Mouse (Mus musculus): ENCODE results near the gene Psmb5. TPM values are rescaled to one million over a fixed set of nuclear protein-coding genes. Genes with fewer than 3 reads are reported as not detected.

Psmb5 gene
- 175 and 188 TPM in 2 replicates for polyA plus RNA-seq (2012; rRNA removed; ENCODE audit: low replicate concordance)

DNA sequence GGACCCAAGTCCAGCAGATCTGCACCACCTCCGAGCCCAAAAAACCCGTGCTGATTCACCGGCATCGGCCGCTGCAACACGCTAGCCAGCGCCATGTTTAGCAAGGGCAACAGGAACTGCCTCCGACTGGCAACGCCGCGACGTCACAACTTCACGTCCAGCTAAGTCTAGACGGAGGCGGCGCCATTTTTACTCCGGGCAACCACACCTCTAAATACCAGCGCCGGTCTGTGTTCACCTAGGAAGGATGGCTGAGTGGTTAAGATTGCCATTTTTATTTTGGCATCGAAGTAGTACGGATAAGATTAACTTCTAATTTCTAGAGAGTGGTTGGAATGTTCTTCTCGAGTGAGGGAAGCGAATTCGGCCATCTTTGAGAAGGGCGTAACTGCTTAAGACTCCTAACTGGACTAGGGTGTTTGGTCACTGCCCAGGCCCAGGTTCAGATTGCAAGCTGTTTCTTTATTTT, at the start of gene Psmb5:
Gene Psmb5 (minus strand): TSS at position 126 of the 469 bp plus-strand sequence.

GRCm38 (mm10) chr14:54641305-54641969, 23.6 kb upstream of the Psmb5 start, which contains the start of gene Cdh24:
Gene Cdh24 (minus strand): TSS chr14:54641364.

DNA sequence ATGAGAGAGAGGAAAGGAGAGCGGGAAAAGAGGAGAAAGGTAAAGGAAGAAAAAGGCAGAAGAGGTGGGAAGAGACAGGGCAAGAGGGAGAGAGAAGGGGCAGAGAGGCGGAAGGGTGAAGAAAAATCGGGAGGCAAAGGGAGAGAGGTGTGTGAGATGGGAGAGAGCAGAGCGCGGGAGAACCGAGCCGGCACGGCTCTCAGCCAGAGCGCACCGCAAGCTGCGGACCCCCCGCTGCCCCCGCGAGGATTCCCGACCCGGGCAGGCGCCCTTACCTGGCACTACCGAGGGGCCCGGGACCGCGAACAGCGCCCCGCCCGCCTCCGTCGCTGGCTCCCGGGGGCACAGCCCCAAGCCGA, 23.1 kb upstream of the Psmb5 start, which contains the start of gene Gm17606:
Gene Gm17606 (plus strand): TSS at position 7 of the 359 bp plus-strand sequence.

DNA sequence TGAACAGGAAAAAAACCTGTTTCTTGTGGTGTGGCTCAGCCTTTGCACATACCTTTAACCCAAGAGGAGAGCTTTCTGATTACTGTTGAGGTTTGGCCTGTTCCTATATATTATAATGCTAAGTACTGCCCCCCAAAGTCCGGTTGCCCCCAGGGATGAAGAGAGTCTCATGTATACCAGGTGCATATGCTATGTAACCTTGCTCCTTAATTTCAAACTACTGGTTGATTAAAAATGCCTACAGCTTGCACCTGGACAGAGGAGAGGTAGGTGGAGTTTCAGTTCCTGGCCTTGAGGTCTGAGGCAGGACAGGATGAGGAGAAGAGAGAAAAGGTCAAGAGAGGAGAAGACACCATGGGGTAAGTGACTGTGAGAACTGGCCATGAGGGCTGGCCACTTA, 3.3 kb upstream of the Psmb5 start, which contains the start of gene Psmb11:
Gene Psmb11 (plus strand): TSS at position 301 of the 400 bp plus-strand sequence.

GRCm38 (mm10) chr14:54605752-54606321, 12.0 kb downstream of the Psmb5 start, which contains the start of gene 4931414P19Rik:
Gene 4931414P19Rik (minus strand): TSS chr14:54605993.

DNA sequence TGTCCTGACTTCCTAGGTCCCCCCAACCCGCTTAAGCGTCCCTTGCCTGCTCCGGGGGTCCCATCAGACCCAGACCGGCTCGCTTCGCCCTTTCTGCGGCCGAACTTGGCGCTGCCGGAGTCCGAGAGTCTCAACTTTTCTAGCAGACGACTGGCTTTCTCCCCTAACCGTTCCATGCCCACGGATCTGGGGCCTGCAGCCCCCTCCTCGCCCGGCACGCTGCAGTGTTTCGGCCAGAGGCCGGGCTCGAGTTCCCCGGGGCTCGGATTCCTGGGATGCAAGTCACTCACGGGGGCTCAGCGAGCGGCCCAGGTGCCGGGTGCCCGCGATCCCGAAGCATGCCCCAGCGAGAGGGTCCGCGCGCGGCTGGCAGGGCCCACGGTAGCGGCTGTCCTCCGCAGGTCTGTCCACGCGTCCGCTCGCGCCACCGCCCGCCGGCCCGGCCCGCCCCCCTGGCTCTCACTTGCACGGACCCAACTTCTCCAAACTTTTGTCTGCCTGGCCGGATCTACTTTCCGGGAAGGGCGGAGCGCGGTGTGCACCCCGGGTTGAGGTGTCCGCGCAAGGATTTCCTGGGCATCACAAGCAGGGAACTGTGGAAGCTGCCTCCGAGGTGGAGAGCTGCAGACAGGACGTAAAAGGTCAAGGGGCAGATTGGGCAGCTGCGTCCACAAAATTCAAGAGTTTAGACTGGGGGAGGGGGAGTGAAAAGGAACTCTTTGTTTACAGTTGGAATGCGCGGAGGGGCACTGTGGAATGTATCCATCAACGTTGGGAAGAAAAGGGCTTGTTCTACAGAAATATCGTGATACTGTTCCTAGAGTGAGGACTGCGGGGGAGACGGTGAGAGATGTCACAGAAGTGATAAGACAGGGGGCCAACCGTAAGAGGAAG, 40.5 kb downstream of the Psmb5 start, which contains the start of gene Ajuba:
Gene Ajuba (minus strand): TSS at position 470 of the 894 bp plus-strand sequence.

Other genes with a start within 250 kb of the Psmb5 start
- 18.1 and 27.2 TPM in 2 replicates for gene Slc7a7, start 200.2 kb downstream of the Psmb5 start, polyA plus RNA-seq (2012; rRNA removed; ENCODE audit: low replicate concordance)
- 132 and 438 TPM in 2 replicates for gene Mrpl52, start 191.1 kb downstream of the Psmb5 start, polyA plus RNA-seq (2012; rRNA removed; ENCODE audit: low replicate concordance)
- gene Mmp14, start 186.4 kb downstream of the Psmb5 start, polyA plus RNA-seq (2012; rRNA removed; ENCODE audit: low replicate concordance), result 298 and 523 TPM in 2 replicates
- 161 and 252 TPM in 2 replicates for gene Lrp10, start 153.9 kb downstream of the Psmb5 start, polyA plus RNA-seq (2012; rRNA removed; ENCODE audit: low replicate concordance)
- gene Rem2, start 141.9 kb downstream of the Psmb5 start, polyA plus RNA-seq (2012; rRNA removed; ENCODE audit: low replicate concordance), result 0.49 and 0.55 TPM in 2 replicates
- 27.1 and 42.3 TPM in 2 replicates for gene Prmt5, start 100.5 kb downstream of the Psmb5 start, polyA plus RNA-seq (2012; rRNA removed; ENCODE audit: low replicate concordance)
- 9.0 and 11.4 TPM in 2 replicates for gene Haus4, start 63.4 kb downstream of the Psmb5 start, polyA plus RNA-seq (2012; rRNA removed; ENCODE audit: low replicate concordance)
- gene Ajuba, start 40.5 kb downstream of the Psmb5 start, polyA plus RNA-seq (2012; rRNA removed; ENCODE audit: low replicate concordance), result 18.0 and 23.6 TPM in 2 replicates
- 3.0 and 8.9 TPM in 2 replicates for gene 4931414P19Rik, start 12.0 kb downstream of the Psmb5 start, polyA plus RNA-seq (2012; rRNA removed; ENCODE audit: low replicate concordance)
- gene Psmb11, start 3.4 kb upstream of the Psmb5 start, polyA plus RNA-seq (2012; rRNA removed; ENCODE audit: low replicate concordance), result 0.19 TPM in 1 of 2 replicates, not detected in the other
- gene Gm17606, start 22.9 kb upstream of the Psmb5 start, polyA plus RNA-seq (2012; rRNA removed; ENCODE audit: low replicate concordance), result not detected in 2 replicates
- gene Cdh24, start 23.3 kb upstream of the Psmb5 start, polyA plus RNA-seq (2012; rRNA removed; ENCODE audit: low replicate concordance), result 4.4 and 7.5 TPM in 2 replicates
- gene 1700123O20Rik, start 68.2 kb upstream of the Psmb5 start, polyA plus RNA-seq (2012; rRNA removed; ENCODE audit: low replicate concordance), result 52.1 and 110 TPM in 2 replicates
- 122 and 125 TPM in 2 replicates for gene Acin1, start 68.9 kb upstream of the Psmb5 start, polyA plus RNA-seq (2012; rRNA removed; ENCODE audit: low replicate concordance)
- gene Gm29776, start 80.8 kb upstream of the Psmb5 start, polyA plus RNA-seq (2012; rRNA removed; ENCODE audit: low replicate concordance), result 0.06 and 0.12 TPM in 2 replicates
- 2.1 and 3.1 TPM in 2 replicates for gene Cebpe, start 94.2 kb upstream of the Psmb5 start, polyA plus RNA-seq (2012; rRNA removed; ENCODE audit: low replicate concordance)
- gene Slc7a8, start 163.9 kb upstream of the Psmb5 start, polyA plus RNA-seq (2012; rRNA removed; ENCODE audit: low replicate concordance), result 11.6 and 16.1 TPM in 2 replicates
- gene Rnf212b, start 196.1 kb upstream of the Psmb5 start, polyA plus RNA-seq (2012; rRNA removed; ENCODE audit: low replicate concordance), result 0.29 TPM in 1 of 2 replicates, not detected in the other